Mouse (Mus musculus) heart, adult 2 months (tissue): ENCODE data around the gene Car14.

Experiments used
- CTCF ChIP-seq: fragments of 200-600 bp; IDR thresholded peaks from 2 replicates; pipeline ENCODE4 v1.8.1; 2022; ENCODE audit warnings: antibody characterized with exemption, mild to moderate bottlenecking, moderate library complexity
- POLR2A ChIP-seq: fragments of 200-500 bp; IDR thresholded peaks from 2 replicates; pipeline ENCODE4 v1.6.1; 2011; ENCODE audit warnings: mild to moderate bottlenecking, low read depth, low read length, control low read depth; ENCODE audit not compliant: insufficient read depth

GRCm38 (mm10) chr3:95903753-95904502, 563 bp downstream of the Car14 start:
- TF ChIP-seq CTCF (no peak), POLR2A (no peak)
